Mouse (Mus musculus) heart, postnatal 14 days (tissue): ENCODE measurements around the gene Asic1. TPM values are rescaled to one million over a fixed set of nuclear protein-coding genes. Genes with fewer than 3 reads are reported as not detected.
A peak's percentile ranks its signal among the peaks of the same experiment; 100 is the strongest.
"Not testable (repeated sequence)": the region's sequence is repeated elsewhere in the genome, so short reads cannot be mapped to it uniquely, and the experiment has no call there.

Experiments
- DNase-seq, 2 experiments: peaks; one replicate each; pipeline ENCODE4 v3.0.0; 2021 to 2022
- intact Hi-C: fragments of 180-260 bp; cut with DNase I; formaldehyde crosslinking; loops from one replicate; pipeline ENCODE4 v1.15.1; 2025
- total RNA-seq, 2 experiments: library from RNA; stranded (reverse); gene quantifications; 2 replicates each; pipeline ENCODE4 v1.2.3; 2021

The Asic1 gene
- total RNA-seq, 2 experiments from 2014 or later, result 0.29 to 0.74 TPM

DNA sequence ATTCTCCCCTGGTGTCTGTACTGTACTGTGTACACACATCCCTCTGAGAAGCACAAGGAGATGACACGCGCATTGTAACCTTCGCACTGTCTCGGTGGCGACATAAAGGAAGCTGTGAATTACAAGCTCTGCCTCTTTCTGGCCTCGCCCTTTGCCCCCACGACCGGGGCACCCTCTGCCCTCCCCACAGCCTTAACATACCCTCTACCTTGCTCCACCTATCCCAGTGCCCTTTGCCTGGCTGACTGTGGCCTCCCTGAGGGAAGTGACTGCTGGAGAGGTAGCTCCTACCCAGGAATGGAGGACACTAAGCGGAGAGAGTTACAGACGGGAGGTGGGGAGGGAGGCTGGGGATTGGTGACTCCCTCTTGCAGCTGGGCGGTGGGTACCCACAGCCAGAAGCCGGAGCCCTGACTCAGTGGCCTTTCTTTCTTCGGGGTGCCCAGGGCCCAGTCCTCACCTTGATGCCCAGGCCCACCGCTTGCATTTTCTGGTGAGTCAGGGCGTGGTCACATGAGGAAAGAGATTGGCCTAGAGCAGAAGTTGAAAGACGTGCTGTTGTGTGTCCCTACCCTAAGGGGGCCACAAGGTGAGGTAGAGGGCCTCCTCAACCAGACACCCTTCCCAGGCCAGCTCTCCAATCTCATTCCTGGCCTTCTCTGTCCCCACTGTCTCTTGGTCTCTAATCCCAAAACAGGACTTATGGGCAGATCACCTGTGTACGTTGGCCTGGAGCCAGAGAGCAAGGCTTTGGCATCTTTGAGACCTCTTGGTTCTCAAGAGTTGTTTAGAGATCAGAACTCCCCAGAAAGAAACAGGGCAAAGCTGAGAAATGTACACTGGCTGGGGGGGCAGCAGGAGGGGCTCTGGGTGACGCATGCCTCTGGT lies 30.3 kb downstream of the Asic1 start:
- intact Hi-C loops, result no loop called here
- no peak for DNase-seq

DNA sequence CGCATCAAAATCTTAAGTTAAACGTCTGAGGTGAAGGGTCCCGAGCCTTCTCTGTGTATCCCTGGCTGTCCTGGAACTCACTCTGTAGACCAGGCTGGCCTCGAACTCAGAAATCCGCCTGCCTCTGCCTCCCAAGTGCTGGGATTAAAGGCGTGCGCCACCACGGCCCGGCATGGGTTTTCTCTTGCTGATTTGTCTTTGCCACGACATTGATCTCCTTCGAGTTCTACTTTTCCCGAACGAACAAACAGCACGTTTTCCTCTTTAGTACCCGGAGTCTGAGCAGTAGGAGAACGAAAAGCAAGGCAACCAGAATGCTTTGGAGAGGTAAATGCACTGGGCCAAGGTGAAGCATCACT lies 31.5 kb downstream of the Asic1 start:
- DNase-seq, intact Hi-C loops: not testable (repeated sequence)

DNA sequence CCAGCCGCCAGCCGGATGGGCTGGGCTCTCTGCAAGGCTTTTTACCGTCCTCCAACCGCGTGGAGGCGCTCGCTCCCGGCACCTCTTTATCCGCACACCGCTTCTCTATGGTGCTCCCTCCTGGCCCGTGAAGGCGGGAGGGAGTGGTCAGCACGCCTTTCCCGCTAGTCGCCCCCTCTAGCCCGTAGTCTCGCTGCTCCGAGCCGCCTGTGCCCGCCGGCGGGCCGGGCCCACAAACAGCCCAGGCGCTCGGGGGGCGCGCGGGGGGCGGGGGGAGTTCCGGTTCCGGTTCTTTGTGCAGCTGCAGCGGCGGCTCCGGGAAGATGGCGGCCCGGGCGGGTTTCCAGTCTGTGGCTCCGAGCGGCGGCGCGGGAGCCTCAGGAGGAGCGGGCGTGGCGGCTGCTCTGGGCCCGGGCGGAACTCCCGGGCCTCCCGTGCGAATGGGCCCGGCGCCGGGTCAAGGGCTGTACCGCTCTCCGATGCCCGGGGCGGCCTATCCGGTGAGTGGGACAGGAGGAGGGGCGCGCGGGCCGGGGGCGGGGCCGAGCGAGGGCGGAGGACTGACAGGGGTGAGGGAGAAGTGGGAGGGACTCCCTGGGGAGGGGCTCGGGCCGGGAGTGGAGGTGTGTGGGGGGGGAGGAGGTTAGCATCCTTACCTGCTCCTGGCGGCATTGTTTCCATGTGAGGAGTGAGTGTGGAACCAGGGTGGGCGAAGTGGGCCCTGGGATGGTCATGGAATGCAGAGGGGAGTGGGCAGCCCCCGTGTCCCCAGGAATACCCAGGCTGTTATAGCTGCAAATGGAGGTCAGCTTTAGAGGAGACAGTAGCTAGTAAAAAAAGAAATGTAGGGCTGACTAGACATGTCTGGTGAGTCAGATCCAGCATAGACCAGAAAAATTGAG lies 32.1 kb downstream of the Asic1 start, which contains the start of gene Smarcd1:
TSS of gene Smarcd1 (plus strand) at position 131 of the 902 bp plus-strand sequence.
- intact Hi-C loops, result no loop called here
- DNase-seq, result peak; percentile 96 to 97

DNA sequence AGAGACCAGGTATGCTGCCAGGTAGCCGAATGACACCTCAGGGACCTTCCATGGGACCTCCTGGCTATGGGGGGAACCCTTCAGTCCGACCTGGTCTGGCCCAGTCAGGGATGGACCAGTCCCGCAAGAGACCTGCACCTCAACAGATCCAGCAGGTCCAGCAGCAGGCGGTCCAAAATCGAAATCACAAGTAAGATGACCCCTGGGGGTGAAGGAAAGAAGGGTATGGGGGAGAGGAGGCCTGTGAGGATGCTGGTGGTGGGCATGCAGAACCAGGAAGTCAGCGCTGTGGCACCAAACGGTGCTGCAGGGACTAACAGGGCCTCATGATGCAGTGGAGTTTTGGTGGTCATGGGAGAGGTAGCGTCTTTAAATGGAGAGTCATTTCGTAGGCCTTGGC lies 32.9 kb downstream of the Asic1 start:
- intact Hi-C loops, result no loop called here
- DNase-seq, result no peak

DNA sequence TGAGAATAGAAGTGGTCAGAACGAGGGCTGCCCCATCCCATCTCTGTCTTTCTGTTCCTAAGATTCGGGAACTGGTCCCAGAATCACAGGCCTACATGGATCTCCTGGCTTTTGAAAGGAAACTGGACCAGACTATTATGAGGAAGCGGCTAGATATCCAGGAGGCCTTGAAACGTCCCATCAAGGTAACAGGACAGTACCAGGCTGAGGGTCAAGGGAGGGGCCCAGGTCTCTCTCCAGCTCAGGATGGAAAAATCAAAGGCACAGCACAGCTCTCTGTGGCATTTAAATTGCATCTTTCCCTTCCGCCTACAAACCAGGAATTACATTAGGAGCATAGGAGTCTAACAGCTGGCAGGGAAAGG lies 33.5 kb downstream of the Asic1 start:
- intact Hi-C loops, result loop anchor here (2.0 kb wide), 1 partner anchor 21 kb away; the partner anchor contains the start of gene Cox14
- no peak for DNase-seq

DNA sequence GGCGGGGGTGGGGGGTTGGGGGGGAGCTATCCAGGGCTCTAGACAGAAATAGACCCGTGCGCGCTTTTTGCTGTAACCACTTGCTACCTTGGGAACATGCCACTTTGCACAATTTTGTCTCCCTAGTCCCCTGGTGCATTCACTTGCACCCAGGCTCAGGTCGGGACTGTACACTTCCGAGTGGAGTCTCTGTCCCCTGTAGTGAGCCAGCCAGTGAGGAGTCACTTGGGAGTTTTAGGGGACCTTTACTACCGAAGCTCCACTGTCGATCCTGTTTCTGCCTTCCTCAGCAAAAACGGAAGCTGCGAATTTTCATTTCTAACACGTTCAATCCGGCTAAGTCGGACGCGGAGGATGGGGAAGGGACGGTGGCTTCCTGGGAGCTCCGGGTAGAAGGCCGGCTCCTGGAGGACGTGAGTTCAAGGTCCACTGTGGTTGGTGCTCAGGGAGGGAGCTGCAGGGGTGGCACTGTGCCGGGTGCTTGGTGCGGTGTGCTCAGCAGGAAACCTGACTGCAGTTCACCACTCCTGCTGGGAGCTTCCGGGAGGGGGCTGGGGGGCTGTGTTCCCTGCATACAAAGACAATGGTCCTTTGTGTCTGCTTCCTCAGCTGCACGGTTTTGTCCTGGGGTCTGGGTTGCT lies 34.0 kb downstream of the Asic1 start:
- peak in 1 of 2 experiments; percentile 47 for DNase-seq
- intact Hi-C loops, result loop anchor here (2.0 kb wide), 1 partner anchor 21 kb away; the partner anchor contains the start of gene Cox14

DNA sequence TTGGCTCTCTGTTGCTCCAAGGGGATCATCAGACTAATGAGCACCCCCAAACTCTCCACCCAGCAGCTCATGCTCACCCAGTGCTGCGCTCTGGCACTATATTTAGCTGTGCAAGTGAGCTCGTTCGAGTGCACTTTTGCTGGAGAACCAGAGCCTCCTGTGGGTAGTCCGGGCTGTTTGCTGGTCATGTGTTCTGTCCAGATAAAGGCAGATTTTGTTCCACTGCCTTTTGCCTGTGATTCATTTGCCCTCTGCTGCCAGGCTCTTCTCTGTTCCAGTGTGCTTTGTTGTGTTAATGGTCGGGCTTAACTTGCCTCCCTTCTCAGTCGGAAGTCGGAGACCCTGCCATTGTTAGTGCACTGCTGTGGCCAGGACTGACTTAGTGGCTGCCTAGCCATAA lies 34.7 kb downstream of the Asic1 start:
- intact Hi-C loops, result loop anchor here (2.0 kb wide), 1 partner anchor 20 kb away; the partner anchor contains the start of gene Cox14
- DNase-seq, result peak in 1 of 2 experiments; percentile 43

DNA sequence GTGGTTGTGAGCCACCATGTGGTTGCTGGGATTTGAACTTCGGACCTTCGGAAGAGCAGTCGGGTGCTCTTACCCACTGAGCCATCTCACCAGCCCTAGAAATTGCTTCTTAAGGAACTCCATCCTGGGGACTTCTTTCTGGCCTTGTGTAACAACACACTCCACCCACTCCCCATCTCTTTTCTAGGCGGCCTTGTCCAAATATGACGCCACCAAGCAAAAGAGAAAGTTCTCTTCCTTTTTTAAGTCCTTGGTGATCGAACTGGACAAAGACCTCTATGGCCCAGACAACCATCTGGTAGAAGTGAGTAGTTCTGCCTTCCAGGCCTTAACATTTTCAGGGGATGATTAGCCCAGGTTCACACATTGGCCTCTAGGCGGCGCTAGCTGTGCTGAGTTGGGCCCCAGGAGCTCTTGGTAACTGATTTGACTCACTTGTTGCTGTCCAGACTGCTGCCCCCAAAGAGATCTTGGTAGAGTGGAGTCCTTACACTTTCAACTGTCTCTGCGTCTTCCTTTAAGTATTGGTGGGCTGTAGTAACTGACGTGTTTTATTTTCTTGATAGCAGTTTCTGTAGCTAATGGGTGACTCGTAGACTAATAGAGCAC lies 35.4 kb downstream of the Asic1 start, which contains the start of gene Gm17349:
TSS of gene Gm17349 (minus strand) at position 51 of the 609 bp plus-strand sequence.
- peak; percentile 72 to 79 for DNase-seq
- intact Hi-C loops, result loop anchor here (2.0 kb wide), 1 partner anchor 19 kb away; the partner anchor contains the start of gene Cox14

DNA sequence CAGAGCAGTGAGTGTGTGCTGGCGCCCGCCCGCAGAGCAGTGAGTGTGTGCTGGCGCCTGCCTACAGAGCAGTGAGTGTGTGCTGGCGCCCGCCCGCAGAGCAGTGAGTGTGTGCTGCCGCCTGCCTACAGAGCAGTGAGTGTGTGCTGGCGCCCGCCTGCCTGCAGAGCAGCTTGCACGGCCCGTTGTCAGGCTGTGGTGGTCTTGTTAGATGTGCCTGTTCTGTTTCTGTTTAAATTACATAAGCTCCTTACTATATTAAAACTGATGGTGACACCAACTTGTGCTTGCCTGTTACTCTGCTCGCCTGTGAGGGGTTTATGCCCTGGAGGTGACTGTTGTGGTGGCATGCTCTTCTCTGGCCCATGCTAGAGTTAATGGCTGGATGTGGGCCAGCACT lies 38.0 kb downstream of the Asic1 start:
- intact Hi-C loops, result no loop called here
- no peak for DNase-seq

DNA sequence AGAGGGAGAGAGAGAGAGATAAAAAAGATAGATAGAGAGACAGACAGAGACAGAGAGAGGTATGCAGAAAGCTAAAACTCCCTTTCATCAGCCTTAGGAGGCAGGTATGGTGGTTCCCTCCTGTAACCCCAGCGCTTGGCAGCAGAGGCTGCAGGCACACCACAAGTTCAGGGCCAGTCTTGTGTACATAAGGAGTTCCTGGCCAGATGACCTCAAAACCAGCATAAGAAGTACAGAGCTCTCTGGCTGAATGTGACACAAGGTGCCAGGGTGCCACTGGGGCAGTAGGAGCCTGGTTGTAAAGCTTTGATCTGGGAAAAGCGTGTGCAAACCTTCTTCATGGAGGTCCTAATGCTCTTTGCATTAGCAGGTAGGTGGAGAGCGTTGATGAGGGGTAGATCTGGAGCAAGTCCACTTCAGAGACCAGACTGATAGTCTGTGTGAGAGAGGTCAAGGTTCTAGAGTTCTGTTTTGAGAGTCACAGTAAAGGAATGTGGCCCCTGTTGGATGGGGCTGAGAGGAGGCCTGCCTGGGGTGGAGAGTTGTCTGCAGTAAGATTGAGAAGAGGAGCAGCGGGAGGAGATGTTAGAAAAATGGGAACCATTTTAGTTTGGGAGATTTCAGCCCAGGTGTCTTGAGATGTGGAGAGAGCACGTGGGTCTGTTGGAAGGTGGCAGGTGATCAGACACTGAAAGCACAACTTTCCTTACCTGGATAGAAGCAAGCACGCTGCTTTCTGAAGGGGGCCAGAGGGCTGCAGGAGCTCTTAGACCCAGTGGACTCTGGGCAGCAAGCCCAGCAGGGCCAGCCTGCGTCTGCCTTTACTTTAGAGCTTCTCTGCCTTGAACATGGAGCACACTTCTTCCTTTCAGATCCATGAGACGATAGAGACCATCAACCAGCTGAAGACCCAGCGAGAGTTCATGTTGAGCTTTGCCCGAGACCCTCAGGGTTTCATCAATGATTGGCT lies 40.3 kb downstream of the Asic1 start:
- intact Hi-C loops, result no loop called here

DNA sequence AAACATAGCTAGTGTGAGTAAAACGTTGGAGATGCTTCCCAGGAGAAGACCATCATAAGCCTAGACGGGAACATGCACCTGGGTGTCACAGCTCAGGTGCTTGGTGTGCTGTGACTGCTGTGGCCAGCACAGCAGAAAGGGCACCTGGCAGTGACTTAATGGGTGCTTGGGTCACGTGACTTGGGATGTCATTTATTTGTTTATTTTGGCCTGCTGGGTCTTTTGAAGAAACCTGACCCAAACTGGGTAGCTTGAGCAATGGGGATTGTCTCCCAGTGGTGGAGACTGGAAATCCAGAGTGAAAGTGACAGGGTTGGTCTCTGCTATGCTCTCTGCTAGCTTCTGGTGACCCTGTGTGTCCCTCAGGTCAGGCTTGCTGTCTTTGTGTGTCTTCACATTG lies 41.3 kb downstream of the Asic1 start:
- DNase-seq, result no peak
- intact Hi-C loops, result no loop called here

More for the DNA sequence above, 40.3 kb downstream of the Asic1 start:
- no peak for DNase-seq

DNA sequence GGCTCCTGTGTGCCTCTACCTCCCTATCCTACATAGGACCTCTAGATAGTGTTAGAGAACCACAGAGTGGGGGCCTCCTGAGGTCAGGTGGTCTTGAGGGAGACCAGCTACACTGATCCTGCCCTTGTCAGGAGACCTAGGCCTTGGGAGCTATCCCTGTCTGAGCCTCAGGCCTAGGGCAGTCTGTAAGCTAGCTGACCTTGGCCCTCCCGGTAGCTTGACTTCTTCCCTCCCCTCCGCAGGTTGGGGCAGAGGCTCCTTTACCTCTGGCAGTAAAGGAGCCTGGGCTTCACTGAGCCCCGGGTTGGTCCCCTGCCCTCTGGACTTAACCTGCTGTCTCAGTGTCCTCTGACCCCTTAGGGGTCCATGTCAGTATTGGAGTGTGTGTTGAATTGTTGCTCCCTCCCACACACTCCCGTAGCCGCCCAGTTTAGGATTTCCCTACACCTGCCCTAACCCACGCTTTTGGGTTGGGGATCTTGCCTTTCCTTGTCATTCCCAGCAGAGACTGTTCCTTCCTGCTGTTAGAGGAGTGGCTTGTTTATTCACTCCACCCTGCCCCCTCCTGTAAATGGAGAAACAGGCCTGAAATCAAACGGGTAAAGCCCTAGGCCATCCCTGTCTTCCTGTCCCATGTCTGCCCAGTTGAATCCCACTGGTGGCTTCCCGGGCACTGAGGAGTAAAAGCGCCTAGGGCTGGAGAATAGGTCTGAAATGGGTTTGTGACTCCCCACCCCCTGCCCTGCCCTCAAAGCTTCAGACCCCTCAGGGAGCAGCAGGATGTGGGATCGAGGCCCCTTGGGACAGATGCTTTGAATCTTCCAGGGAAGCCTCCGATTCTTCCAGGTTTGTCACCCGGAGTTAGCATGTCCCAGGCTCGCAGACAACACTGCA lies 42.7 kb downstream of the Asic1 start:
- DNase-seq, result no peak
- intact Hi-C loops, result no loop called here

DNA sequence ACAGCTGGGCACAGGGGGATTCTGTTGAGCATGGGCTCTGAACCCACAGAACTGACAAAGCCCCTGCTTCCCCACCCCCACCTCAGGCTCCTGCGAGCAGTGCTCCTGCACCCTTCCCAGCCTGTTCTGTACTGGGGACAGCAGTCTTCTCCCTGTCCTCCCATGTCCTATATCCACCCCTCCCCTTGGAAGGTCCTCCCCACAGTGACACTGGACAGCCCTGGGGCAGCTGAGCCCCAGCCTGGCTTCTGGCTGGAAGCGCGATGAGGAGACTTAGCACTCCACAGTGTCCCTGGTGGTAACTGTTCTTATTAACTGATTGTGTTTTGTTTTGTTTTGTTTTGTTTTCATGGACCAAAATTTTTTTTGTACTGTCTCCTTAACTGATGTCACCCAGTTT lies 43.4 kb downstream of the Asic1 start:
- intact Hi-C loops, result no loop called here

DNA sequence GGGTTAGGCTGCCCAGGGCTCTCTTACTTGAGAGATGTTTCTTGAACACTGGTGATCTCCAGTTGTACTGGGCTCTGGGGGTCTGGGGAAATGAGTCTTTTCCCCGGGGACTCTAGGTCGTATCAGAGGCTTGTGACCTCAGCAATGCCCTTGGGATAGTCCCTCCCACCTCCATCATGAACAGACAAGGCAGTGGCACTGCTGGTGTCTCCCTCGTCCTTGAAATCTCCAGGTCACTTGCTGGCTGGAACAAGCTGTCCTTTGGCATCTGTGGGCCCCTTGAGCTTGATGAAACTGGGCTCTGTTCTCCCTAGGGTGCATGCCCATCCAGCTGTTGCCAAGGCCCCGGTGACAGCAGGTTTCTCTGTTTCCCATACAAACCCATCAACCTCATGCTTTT lies 44.0 kb downstream of the Asic1 start:
- DNase-seq, result peak in 1 of 2 experiments; percentile 45
- intact Hi-C loops, result loop anchor here (2.0 kb wide), 1 partner anchor 65 kb away; no protein-coding TSS in a partner anchor

More for the DNA sequence above, 43.4 kb downstream of the Asic1 start:
- no peak for DNase-seq

DNA sequence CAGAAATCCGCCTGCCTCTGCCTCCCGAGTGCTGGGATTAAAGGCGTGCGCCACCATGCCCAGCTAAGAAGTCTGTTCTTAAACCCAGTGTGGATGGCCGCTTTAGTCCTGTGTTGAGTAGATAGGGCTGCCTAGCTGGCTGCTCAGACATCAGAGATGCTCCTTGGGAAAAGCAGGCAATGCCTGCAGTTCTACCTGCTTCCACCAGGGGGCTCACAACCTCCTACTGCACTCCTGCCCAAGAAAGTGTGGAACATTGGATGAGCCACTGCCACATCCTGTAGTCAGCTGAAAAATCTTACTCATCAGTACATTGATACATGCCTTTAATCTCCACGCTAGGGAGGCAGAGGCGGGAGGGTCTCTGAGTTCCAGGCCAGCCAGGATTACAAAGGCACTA lies 44.7 kb downstream of the Asic1 start:
- DNase-seq, result peak; percentile 78 to 87
- intact Hi-C loops, result loop anchor here (2.0 to 5.0 kb wide), 2 partner anchors 64 to 187 kb away; no protein-coding TSS in a partner anchor

DNA sequence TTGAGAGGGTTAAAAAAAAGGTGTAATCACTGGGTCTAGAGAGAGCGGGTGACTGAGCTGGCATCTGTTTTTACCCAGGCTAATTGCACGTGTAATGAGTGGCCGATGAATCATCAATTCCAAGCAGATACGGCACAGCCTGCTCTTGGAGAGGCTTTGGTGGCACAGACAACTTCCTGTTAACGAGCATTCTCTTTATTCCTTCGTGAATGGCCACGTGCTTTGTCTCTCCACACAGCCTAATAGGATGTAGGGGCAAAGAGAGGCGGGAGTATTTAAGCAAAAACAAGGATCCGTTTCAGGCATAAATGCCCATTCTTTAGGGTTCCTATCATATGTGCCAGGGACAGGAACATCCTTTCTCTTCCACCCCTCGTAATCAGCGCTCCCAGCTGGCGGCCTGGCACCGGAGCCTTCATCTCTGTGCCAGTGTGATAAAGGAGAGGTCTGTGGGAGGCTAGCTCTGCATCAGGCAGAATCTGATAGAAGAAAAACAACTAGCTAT lies 45.2 kb downstream of the Asic1 start:
- intact Hi-C loops, result loop anchor here (2.0 to 5.0 kb wide), 2 partner anchors 63 to 187 kb away; no protein-coding TSS in a partner anchor

More for the DNA sequence above, 45.2 kb downstream of the Asic1 start:
- DNase-seq, result no peak
